In genomic region chr11:115291503-115291902, GRCm38 (mm10) we compare ENCODE assay signal across 23 mouse cellular contexts. TPM values are rescaled to one million over a fixed set of nuclear protein-coding genes. Genes with fewer than 3 reads are reported as not detected.
DNase-seq lines count a peak whose midpoint lies in the region; ATAC-seq lines count a peak whose summit lies in the region.
"Had no signal": no experiment of that assay in that cellular context is flagged by ENCODE, and none has a peak within 500 bp of the region (broad histone marks: within the 10 kb centered on the region; RNA-seq: fewer than 3 reads in every experiment).

No protein-coding gene starts in this region.

- H3K9me3 ChIP-seq in lung, embryonic 16.5 days (ENCODE audit: control insufficient read depth, low read length): no peaks in the 10 kb centered on the region
- no peaks in the 10 kb centered on the region for H3K9me3 ChIP-seq in liver, embryonic 11.5 days (ENCODE audit: control insufficient read depth, low read length)
- no peaks in the 10 kb centered on the region for H3K9me3 ChIP-seq in stomach, embryonic 15.5 days
- H3K9me3 ChIP-seq: embryonic facial prominence, embryonic 10.5 days; heart, embryonic 10.5 days; hindbrain, embryonic 10.5 days had no signal

- ATAC-seq in lung, embryonic 16.5 days (ENCODE audit: low read depth): no peak
- no peak for ATAC-seq in liver, embryonic 11.5 days (replicated peaks; ENCODE audit: low FRiP score)
- ATAC-seq in stomach, embryonic 15.5 days (ENCODE audit: insufficient read depth, low FRiP score, low read depth): no peak
- no peak for ATAC-seq in erythroid progenitor cell, adult 5-6 weeks (replicated peaks; ENCODE audit: low FRiP score, poor library complexity, severe bottlenecking)
- ATAC-seq: forebrain, embryonic 16.5 days; inflammation-experienced regulatory T-cells, adult 6 months; midbrain, embryonic 16.5 days had no signal

- no peak overlapping the region for H3K4me3 ChIP-seq in lung, embryonic 16.5 days (ENCODE audit: low read length)
- H3K4me3 ChIP-seq in liver, embryonic 11.5 days (ENCODE audit: low read depth, low read length): no peak overlapping the region
- no peak overlapping the region for H3K4me3 ChIP-seq in stomach, embryonic 15.5 days (replicated peaks)
- H3K4me3 ChIP-seq: embryonic facial prominence, embryonic 10.5 days; erythroblast, embryonic 14.5 days; heart, embryonic 10.5 days; hindbrain, embryonic 10.5 days had no signal

- H3K4me2 ChIP-seq in lung, embryonic 16.5 days (ENCODE audit: low read depth, low read length): no peak overlapping the region
- H3K4me2 ChIP-seq in liver, embryonic 11.5 days: no peak overlapping the region
- H3K4me2 ChIP-seq in stomach, embryonic 15.5 days: no peak overlapping the region

- 66% methylated on average over 10 of the region's 10 CpGs for WGBS in lung, embryonic 16.5 days
- 70% methylated on average over 10 of the region's 10 CpGs for WGBS in liver, embryonic 11.5 days
- 70% methylated on average over 10 of the region's 10 CpGs for WGBS in stomach, embryonic 15.5 days

- no peak overlapping the region for H3K9ac ChIP-seq in lung, embryonic 16.5 days (ENCODE audit: low read length)
- H3K9ac ChIP-seq in liver, embryonic 11.5 days (ENCODE audit: low read depth, low read length): no peak overlapping the region
- H3K9ac ChIP-seq in stomach, embryonic 15.5 days: no peak overlapping the region

- no peaks in the 10 kb centered on the region for H3K36me3 ChIP-seq in lung, embryonic 16.5 days (ENCODE audit: control insufficient read depth, insufficient read depth, low read length)
- H3K36me3 ChIP-seq in liver, embryonic 11.5 days (ENCODE audit: control insufficient read depth, insufficient read depth, low read length): no peaks in the 10 kb centered on the region
- no peaks in the 10 kb centered on the region for H3K36me3 ChIP-seq in stomach, embryonic 15.5 days
- H3K36me3 ChIP-seq: embryonic facial prominence, embryonic 10.5 days; heart, embryonic 10.5 days; hindbrain, embryonic 10.5 days had no signal

- peaks cover 13% of the 10 kb centered on the region for H3K4me1 ChIP-seq in lung, embryonic 16.5 days (replicated peaks; ENCODE audit: control insufficient read depth, insufficient read depth, low read length)
- H3K4me1 ChIP-seq in liver, embryonic 11.5 days (replicated peaks; ENCODE audit: control insufficient read depth, insufficient read depth, low read length): peaks cover 8% of the 10 kb centered on the region; the same call in 1 of the 2 replicates
- H3K4me1 ChIP-seq in stomach, embryonic 15.5 days: peaks cover 16% of the 10 kb centered on the region

- H3K27me3 ChIP-seq in lung, embryonic 16.5 days (ENCODE audit: control insufficient read depth, insufficient read depth, low read depth, low read length): peaks cover 2% of the 10 kb centered on the region; the same call in 1 of the 2 replicates
- peaks cover 7% of the 10 kb centered on the region; the same call in 1 of the 2 replicates for H3K27me3 ChIP-seq in liver, embryonic 11.5 days (replicated peaks; ENCODE audit: control insufficient read depth, insufficient read depth, low read length)
- no peaks in the 10 kb centered on the region for H3K27me3 ChIP-seq in stomach, embryonic 15.5 days (replicated peaks)

- DNase-seq in cerebellum, adult 9-11 months: peak; percentile 25
- no peak for DNase-seq in cerebellum, postnatal 36 days
- no peak for DNase-seq in lung, postnatal 4 days
- no peak for DNase-seq in liver, embryonic 11.5 days (ENCODE audit: low spot score)
- DNase-seq in embryo, embryonic 10 days (ENCODE audit: low spot score): no peak
- DNase-seq: cerebellum, adult 11 months; right cerebral cortex, postnatal 25 days; thymus, adult 2 months had no signal

- peak overlapping the region; percentile 2; the same call in 1 of the 2 replicates for H3K27ac ChIP-seq in lung, embryonic 16.5 days (ENCODE audit: low read length)
- H3K27ac ChIP-seq in liver, embryonic 11.5 days (ENCODE audit: low read depth, low read length): peak overlapping the region; percentile 77
- H3K27ac ChIP-seq in stomach, embryonic 15.5 days: peak overlapping the region; percentile 77
- H3K27ac ChIP-seq: embryonic facial prominence, embryonic 10.5 days; hindbrain, embryonic 10.5 days; kidney, postnatal 0 days had no signal

RNA-seq across cellular contexts. Expression of gene Fads6, which starts 6.0 kb away (rescaled TPM):
- 0.30 and 0.48 TPM in 2 replicates for polyA plus RNA-seq in lung, embryonic 16.5 days (2015; fragmentation: Nextera tagmentation; extraction: Ambion mirVana)
- polyA plus RNA-seq in liver, embryonic 11.5 days (2014; fragmentation: Nextera tagmentation; extraction: Ambion mirVana): 3.2 and 3.4 TPM in 2 replicates
- 2.0 TPM in 2 replicates for polyA plus RNA-seq in stomach, embryonic 15.5 days (2015; fragmentation: Nextera tagmentation; extraction: Ambion mirVana)
- not detected in 2 replicates for total RNA-seq in erythroid progenitor cell, adult 5-6 weeks (2015; ENCODE audit: low replicate concordance)
- total RNA-seq in erythroid progenitor cell, adult 5-6 weeks (2017; ENCODE audit: low replicate concordance): 0.45 and 0.64 TPM in 2 replicates

RNA-seq across cellular contexts. Expression of gene Fdxr, which starts 14.7 kb away (rescaled TPM):
- polyA plus RNA-seq in lung, embryonic 16.5 days (2015; fragmentation: Nextera tagmentation; extraction: Ambion mirVana): 14.1 and 14.2 TPM in 2 replicates
- 25.0 and 25.7 TPM in 2 replicates for polyA plus RNA-seq in liver, embryonic 11.5 days (2014; fragmentation: Nextera tagmentation; extraction: Ambion mirVana)
- 16.6 and 17.8 TPM in 2 replicates for polyA plus RNA-seq in stomach, embryonic 15.5 days (2015; fragmentation: Nextera tagmentation; extraction: Ambion mirVana)
- total RNA-seq in erythroid progenitor cell, adult 5-6 weeks (2015; ENCODE audit: low replicate concordance): 1.3 and 16.6 TPM in 2 replicates
- 1.4 and 3.2 TPM in 2 replicates for total RNA-seq in erythroid progenitor cell, adult 5-6 weeks (2017; ENCODE audit: low replicate concordance)

RNA-seq across cellular contexts. Expression of gene Otop2, which starts 15.5 kb away (rescaled TPM):
- 0.09 TPM in 1 of 2 replicates, not detected in the other for polyA plus RNA-seq in lung, embryonic 16.5 days (2015; fragmentation: Nextera tagmentation; extraction: Ambion mirVana)
- not detected in 2 replicates for polyA plus RNA-seq in liver, embryonic 11.5 days (2014; fragmentation: Nextera tagmentation; extraction: Ambion mirVana)
- polyA plus RNA-seq in stomach, embryonic 15.5 days (2015; fragmentation: Nextera tagmentation; extraction: Ambion mirVana): 0.46 and 0.90 TPM in 2 replicates
- total RNA-seq in erythroid progenitor cell, adult 5-6 weeks (2015; ENCODE audit: low replicate concordance): not detected in 2 replicates
- not detected in 2 replicates for total RNA-seq in erythroid progenitor cell, adult 5-6 weeks (2017; ENCODE audit: low replicate concordance)
- total RNA-seq: gastrocnemius, postnatal 10 days; MEL had no signal
- polyA plus RNA-seq: embryonic facial prominence, embryonic 10.5 days; erythroblast, embryonic 14.5 days; heart, embryonic 10.5 days; hindbrain, embryonic 10.5 days; inflammation-experienced regulatory T-cells, adult 6 months; kidney, postnatal 0 days; neural tube, embryonic 11.5 days had no signal

RNA-seq across cellular contexts. Expression of gene Grin2c, which starts 24.5 kb away (rescaled TPM):
- polyA plus RNA-seq in lung, embryonic 16.5 days (2015; fragmentation: Nextera tagmentation; extraction: Ambion mirVana): 0.06 TPM in 1 of 2 replicates, not detected in the other
- polyA plus RNA-seq in liver, embryonic 11.5 days (2014; fragmentation: Nextera tagmentation; extraction: Ambion mirVana): 0.75 and 0.89 TPM in 2 replicates
- polyA plus RNA-seq in stomach, embryonic 15.5 days (2015; fragmentation: Nextera tagmentation; extraction: Ambion mirVana): 0.10 and 0.12 TPM in 2 replicates
- total RNA-seq in erythroid progenitor cell, adult 5-6 weeks (2015; ENCODE audit: low replicate concordance): not detected in 2 replicates
- not detected in 2 replicates for total RNA-seq in erythroid progenitor cell, adult 5-6 weeks (2017; ENCODE audit: low replicate concordance)
- total RNA-seq: MEL had no signal
- polyA plus RNA-seq: inflammation-experienced regulatory T-cells, adult 6 months; kidney, postnatal 0 days had no signal

RNA-seq across cellular contexts. Expression of gene Ush1g, which starts 30.3 kb away (rescaled TPM):
- not detected in 2 replicates for polyA plus RNA-seq in lung, embryonic 16.5 days (2015; fragmentation: Nextera tagmentation; extraction: Ambion mirVana)
- 0.52 and 0.64 TPM in 2 replicates for polyA plus RNA-seq in liver, embryonic 11.5 days (2014; fragmentation: Nextera tagmentation; extraction: Ambion mirVana)
- 0.26 and 0.35 TPM in 2 replicates for polyA plus RNA-seq in stomach, embryonic 15.5 days (2015; fragmentation: Nextera tagmentation; extraction: Ambion mirVana)
- total RNA-seq in erythroid progenitor cell, adult 5-6 weeks (2015; ENCODE audit: low replicate concordance): not detected in 2 replicates
- not detected in 2 replicates for total RNA-seq in erythroid progenitor cell, adult 5-6 weeks (2017; ENCODE audit: low replicate concordance)
- total RNA-seq: MEL had no signal
- polyA plus RNA-seq: erythroblast, embryonic 14.5 days; inflammation-experienced regulatory T-cells, adult 6 months; kidney, postnatal 0 days; limb, embryonic 14.5 days; neural tube, embryonic 11.5 days had no signal

Comparison
In these comparisons a context has a peak if more than half of its experiments do, and no peak if none do; other contexts are left out.
1. H3K27ac ChIP-seq: peak in every context shown above with its lines; median percentile 77 in liver, embryonic 11.5 days; 77 in stomach, embryonic 15.5 days; 2 in lung, embryonic 16.5 days.